Mouse (Mus musculus) ES-Bruce4 (cell line): ENCODE data around the gene Gm13762. TPM values are rescaled to one million over a fixed set of nuclear protein-coding genes. Genes with fewer than 3 reads are reported as not detected.
"Not testable (repeated sequence)": the region's sequence is repeated elsewhere in the genome, so short reads cannot be mapped to it uniquely, and the experiment has no call there.

Experiments used
- H3K27ac ChIP-seq: 2 replicates; pipeline ENCODE4 v1.5.1; 2012; ENCODE audit warnings: low read length, inconsistent platforms; ENCODE audit not compliant: insufficient read depth
- H3K27me3 ChIP-seq: 2 replicates; pipeline ENCODE4 v1.6.1; 2012; ENCODE audit warnings: mild to moderate bottlenecking, low read length, inconsistent platforms; ENCODE audit not compliant: control insufficient read depth, poor library complexity, insufficient read depth, severe bottlenecking
- H3K36me3 ChIP-seq: 2 replicates; pipeline ENCODE4 v1.6.1; 2012; ENCODE audit warnings: inconsistent platforms, mild to moderate bottlenecking, low read length, moderate library complexity; ENCODE audit not compliant: control insufficient read depth, poor library complexity, insufficient read depth, severe bottlenecking
- H3K4me1 ChIP-seq: one replicate; pipeline ENCODE4 v1.8.1; 2011; ENCODE audit warnings: low read length; ENCODE audit not compliant: control insufficient read depth, insufficient read depth
- H3K4me3 ChIP-seq: 2 replicates; pipeline ENCODE4 v1.5.1; 2011; ENCODE audit warnings: low read depth, mild to moderate bottlenecking, low read length
- H3K9ac ChIP-seq: 2 replicates; pipeline ENCODE4 v1.6.1; 2012; ENCODE audit warnings: low read depth, mild to moderate bottlenecking, inconsistent platforms; ENCODE audit not compliant: poor library complexity, severe bottlenecking
- H3K9me3 ChIP-seq: replicated peaks from 2 replicates; pipeline ENCODE4 v1.6.1; 2012; ENCODE audit warnings: mild to moderate bottlenecking, low read length, inconsistent platforms; ENCODE audit not compliant: control insufficient read depth, poor library complexity, insufficient read depth, severe bottlenecking
- CTCF ChIP-seq: IDR thresholded peaks from one replicate; pipeline ENCODE4 v1.8.1; 2011; ENCODE audit warnings: low read depth, low read length
- EP300 ChIP-seq: IDR thresholded peaks from 2 replicates; pipeline ENCODE4 v1.6.1; 2011; ENCODE audit warnings: low read depth, low read length; ENCODE audit not compliant: insufficient read depth
- POLR2A ChIP-seq: IDR thresholded peaks from one replicate; pipeline ENCODE4 v1.8.1; 2011; ENCODE audit warnings: low read length; ENCODE audit not compliant: insufficient read depth
- polyA plus RNA-seq: library from polyadenylated mRNA; stranded (reverse); fragments of >200 nt; gene quantifications from 2 replicates; pipeline ENCODE4 v1.2.4, GENCODE M21; 2011; ENCODE audit warnings: low read depth; ENCODE audit not compliant: missing spikeins, insufficient read depth, insufficient read length

Gm13762 gene
- not detected in 2 replicates for polyA plus RNA-seq

- no peak for TF ChIP-seq POLR2A
- H3K27ac ChIP-seq = no peak within 1 kb of the TSS
Observed at GRCm38 (mm10) chr2:88980181-88980580, at the start of gene Gm13762. TSS of gene Gm13762 (minus strand) at chr2:88980281.

GRCm38 (mm10) chr2:89021436-89021835 lies 41.4 kb upstream of the Gm13762 start:
- H3K4me3 ChIP-seq = not testable (repeated sequence)

More at GRCm38 (mm10) chr2:88980181-88980580, at the start of gene Gm13762:
- Histone ChIP-seq H3K36me3 (no peaks in the 10 kb centered on the region), H3K9ac (no peak within 1 kb of the TSS), H3K4me3 (no peak within 1 kb of the TSS), H3K27me3 (no peaks in the 10 kb centered on the region), H3K4me1 (no peaks in the 10 kb centered on the region), H3K9me3 (no peaks in the 10 kb centered on the region)

GRCm38 (mm10) chr2:89018240-89018639 lies 38.2 kb upstream of the Gm13762 start, which contains the start of gene Olfr1216:
TSS of gene Olfr1216 (minus strand) at chr2:89018340.
- Histone ChIP-seq H3K9me3 (no peaks in the 10 kb centered on the region), H3K27me3 (no peaks in the 10 kb centered on the region), H3K9ac (no peak within 1 kb of the TSS), H3K27ac (no peak within 1 kb of the TSS), H3K4me3 (no peak within 1 kb of the TSS), H3K4me1 (no peaks in the 10 kb centered on the region), H3K36me3 (no peaks in the 10 kb centered on the region)
- TF ChIP-seq EP300 (no peak), CTCF (no peak), POLR2A (no peak)

More at GRCm38 (mm10) chr2:89021436-89021835, 41.4 kb upstream of the Gm13762 start:
- not testable (repeated sequence) for H3K9ac ChIP-seq, H3K27ac ChIP-seq, H3K4me1 ChIP-seq, H3K36me3 ChIP-seq, H3K9me3 ChIP-seq, H3K27me3 ChIP-seq

DNA sequence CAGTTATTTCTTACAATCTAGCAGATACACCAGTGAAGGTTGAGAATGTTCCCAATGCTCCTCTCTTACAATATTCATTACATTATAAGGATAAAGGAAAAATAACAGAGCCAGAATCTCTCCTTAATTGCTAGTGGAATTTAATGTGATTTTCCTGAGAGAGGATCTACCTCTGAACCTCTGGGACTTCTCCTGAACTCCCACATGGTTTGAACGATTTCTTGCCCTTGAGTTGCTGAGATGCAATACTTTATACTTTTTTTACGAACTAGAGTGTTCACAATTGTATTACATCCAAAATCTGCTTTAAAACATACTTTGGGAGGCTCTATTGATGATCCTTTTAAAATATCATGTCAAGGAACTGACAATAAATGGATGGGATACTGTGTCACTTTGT lies 26.8 kb upstream of the Gm13762 start, which contains the start of gene Olfr1215:
Olfr1215 (minus strand) TSS at position 101 of the 400 bp plus-strand sequence.
- no peak for TF ChIP-seq CTCF
- no peak for TF ChIP-seq EP300
- no peak for TF ChIP-seq POLR2A
- H3K4me1 ChIP-seq = no peaks in the 10 kb centered on the region
- H3K27me3 ChIP-seq = no peaks in the 10 kb centered on the region
- no peaks in the 10 kb centered on the region for H3K9me3 ChIP-seq
- H3K36me3 ChIP-seq = no peaks in the 10 kb centered on the region
- no peak within 1 kb of the TSS for H3K27ac ChIP-seq
- H3K4me3 ChIP-seq = no peak within 1 kb of the TSS
- no peak within 1 kb of the TSS for H3K9ac ChIP-seq

DNA sequence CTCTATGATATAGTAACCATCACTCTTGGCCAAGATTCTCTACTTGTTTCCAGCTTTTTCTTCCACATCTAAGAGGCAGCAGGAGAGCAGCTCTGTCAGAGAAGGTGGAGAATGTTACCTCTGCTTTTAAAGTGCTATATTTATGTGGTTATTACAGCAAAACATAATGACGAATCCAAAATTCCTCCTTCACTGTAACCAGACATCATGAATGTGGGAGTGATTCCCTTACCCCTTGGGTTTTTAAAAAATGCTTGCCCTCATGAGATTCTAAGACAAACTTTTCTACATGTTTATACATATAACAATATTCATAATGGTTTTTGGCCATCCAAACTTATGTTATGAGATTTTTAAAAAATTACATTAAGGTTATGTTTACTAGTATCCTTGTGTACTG lies 12.5 kb upstream of the Gm13762 start, which contains the start of gene Olfr1214:
Olfr1214 (minus strand) TSS at position 101 of the 400 bp plus-strand sequence.
- Histone ChIP-seq H3K27ac (no peak within 1 kb of the TSS), H3K9me3 (no peaks in the 10 kb centered on the region)
- no peak for TF ChIP-seq POLR2A
- no peak for TF ChIP-seq EP300
- TF ChIP-seq CTCF = no peak

GRCm38 (mm10) chr2:88953669-88954068 lies 26.4 kb downstream of the Gm13762 start, which contains the start of gene Olfr1212:
TSS of gene Olfr1212 (plus strand) at chr2:88953969.
- Histone ChIP-seq H3K36me3 (no peaks in the 10 kb centered on the region), H3K27ac (no peak within 1 kb of the TSS), H3K4me1 (no peaks in the 10 kb centered on the region), H3K27me3 (no peaks in the 10 kb centered on the region), H3K4me3 (no peak within 1 kb of the TSS), H3K9ac (no peak within 1 kb of the TSS), H3K9me3 (no peaks in the 10 kb centered on the region)
- TF ChIP-seq CTCF (no peak), EP300 (no peak), POLR2A (no peak)

More for the DNA sequence above, 12.5 kb upstream of the Gm13762 start, which contains the start of gene Olfr1214:
- no peak within 1 kb of the TSS for H3K9ac ChIP-seq
- no peak within 1 kb of the TSS for H3K4me3 ChIP-seq
- no peaks in the 10 kb centered on the region for H3K36me3 ChIP-seq
- H3K27me3 ChIP-seq = no peaks in the 10 kb centered on the region
- H3K4me1 ChIP-seq = no peaks in the 10 kb centered on the region
